Mouse (Mus musculus) spleen, adult 2 months (tissue): Measurements from ENCODE around the gene Cwc27. TPM values are rescaled to one million over a fixed set of nuclear protein-coding genes. Genes with fewer than 3 reads are reported as not detected.

Experiments used
- DNase-seq, 2 experiments: peaks; one replicate each; pipeline versions ENCODE4 v3.0.0 to v3.0.0-alpha.2; 2012 to 2021; ENCODE audit warnings: low spot score in 2 of 2, low read depth in 1 of 2
- H3K27ac ChIP-seq: fragments of 200-500 bp; 2 replicates; pipeline ENCODE4 v1.5.1; 2012; ENCODE audit warnings: low read length, inconsistent platforms; ENCODE audit not compliant: insufficient read depth
- H3K27me3 ChIP-seq: fragments of 200-500 bp; 2 replicates; pipeline ENCODE4 v1.6.1; 2012; ENCODE audit warnings: mild to moderate bottlenecking, moderate library complexity, low read length, inconsistent platforms; ENCODE audit not compliant: control insufficient read depth, insufficient read depth
- H3K36me3 ChIP-seq: fragments of 200-500 bp; 2 replicates; pipeline ENCODE4 v1.6.1; 2012; ENCODE audit warnings: mild to moderate bottlenecking, low read length, inconsistent platforms; ENCODE audit not compliant: control insufficient read depth, insufficient read depth
- H3K4me1 ChIP-seq: fragments of 200-500 bp; 2 replicates; pipeline ENCODE4 v1.6.1; 2011; ENCODE audit warnings: inconsistent platforms; ENCODE audit not compliant: control insufficient read depth, insufficient read depth, insufficient read length
- H3K4me3 ChIP-seq: fragments of 200-500 bp; 2 replicates; pipeline ENCODE4 v1.5.1; 2011; ENCODE audit warnings: mild to moderate bottlenecking, inconsistent platforms; ENCODE audit not compliant: insufficient read depth, insufficient read length; ENCODE audit errors: extremely low read depth
- CTCF ChIP-seq: fragments of 200-500 bp; IDR thresholded peaks from 2 replicates; pipeline ENCODE4 v1.5.1; 2011; ENCODE audit warnings: mild to moderate bottlenecking, inconsistent platforms; ENCODE audit not compliant: insufficient read depth, insufficient read length, insufficient replicate concordance; ENCODE audit errors: extremely low read depth
- POLR2A ChIP-seq: fragments of 200-500 bp; IDR thresholded peaks from 2 replicates; pipeline ENCODE4 v1.6.1; 2011; ENCODE audit warnings: low read depth, low read length, inconsistent platforms
- WGBS: fragments of 180-500 bp; shearing (Covaris S2); methylation state at CpG from one replicate; pipeline ENCODE4 v1.1.7; 2018; 5-methylcytosine and 5-hydroxymethylcytosine counted together
- polyA plus RNA-seq: library from polyadenylated mRNA; depleted of rRNA; stranded (reverse); fragments of >200 nt; gene quantifications from 2 replicates; pipeline ENCODE4 v1.2.3, GENCODE M21; 2012

Gene Cwc27
- polyA plus RNA-seq, 1 experiment: 2.4 TPM

DNA sequence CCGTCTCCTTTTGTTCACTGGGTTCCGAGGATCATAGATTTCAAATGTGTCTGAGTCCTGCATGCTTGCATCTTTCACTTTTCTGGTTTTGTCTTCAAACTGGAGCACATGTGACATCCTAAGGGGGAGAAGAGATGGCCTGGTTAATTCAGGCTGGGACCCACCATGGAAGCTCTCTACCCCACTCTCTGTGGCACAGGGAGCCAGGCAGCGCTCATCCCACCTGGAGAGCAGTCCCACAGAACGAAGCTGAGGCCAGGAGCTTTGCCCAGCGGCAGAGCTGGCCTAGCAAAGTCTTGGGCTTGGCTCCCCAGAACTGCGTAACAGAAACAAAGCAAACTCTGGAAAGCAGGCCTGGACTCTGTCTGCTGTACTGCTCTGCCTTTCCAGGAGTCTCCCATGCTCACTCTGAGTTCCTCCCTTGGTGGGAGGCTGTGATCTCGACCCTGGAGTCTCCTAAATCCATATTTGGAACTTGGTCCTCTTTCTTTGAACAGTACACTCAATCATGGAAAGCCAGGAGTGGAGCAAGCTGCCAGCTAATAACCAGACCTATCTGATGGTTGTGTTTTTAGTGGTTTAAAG lies 185.2 kb downstream of the Cwc27 start:
- Histone ChIP-seq H3K27me3 (no peaks in the 10 kb centered on the region), H3K4me1 (no peaks in the 10 kb centered on the region), H3K27ac (no peak overlapping the region), H3K36me3 (peaks cover 11% of the 10 kb centered on the region), H3K4me3 (no peak overlapping the region)
- TF ChIP-seq CTCF (no peak), POLR2A (no peak)
- no peak for DNase-seq
- WGBS: 89% methylated on average over 7 of the region's 7 CpGs

DNA sequence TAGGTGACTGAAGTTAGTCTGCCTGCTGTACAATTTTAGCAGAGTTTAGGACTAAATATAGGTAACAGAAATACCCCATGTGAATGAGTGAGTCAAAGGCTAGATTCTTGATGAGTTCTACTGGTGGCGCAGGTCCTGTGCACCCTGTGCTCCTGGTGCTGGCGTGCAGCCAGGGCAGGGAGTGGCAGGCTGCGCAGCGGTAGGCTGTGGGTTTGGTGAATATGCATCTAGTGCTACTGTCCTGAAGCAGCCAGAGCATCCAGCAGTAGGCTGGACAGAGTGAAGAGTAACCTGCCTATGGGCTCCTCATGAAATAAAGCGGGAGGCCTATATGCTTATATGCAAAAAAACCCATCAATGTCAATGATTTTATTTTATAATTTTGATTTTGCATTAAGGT lies 186.1 kb downstream of the Cwc27 start:
- Histone ChIP-seq H3K4me3 (no peak overlapping the region), H3K27me3 (no peaks in the 10 kb centered on the region), H3K27ac (no peak overlapping the region), H3K4me1 (no peaks in the 10 kb centered on the region), H3K36me3 (peaks cover 11% of the 10 kb centered on the region)
- TF ChIP-seq POLR2A (no peak), CTCF (no peak)
- WGBS: 75% methylated on average over 5 of the region's 5 CpGs
- no peak for DNase-seq

DNA sequence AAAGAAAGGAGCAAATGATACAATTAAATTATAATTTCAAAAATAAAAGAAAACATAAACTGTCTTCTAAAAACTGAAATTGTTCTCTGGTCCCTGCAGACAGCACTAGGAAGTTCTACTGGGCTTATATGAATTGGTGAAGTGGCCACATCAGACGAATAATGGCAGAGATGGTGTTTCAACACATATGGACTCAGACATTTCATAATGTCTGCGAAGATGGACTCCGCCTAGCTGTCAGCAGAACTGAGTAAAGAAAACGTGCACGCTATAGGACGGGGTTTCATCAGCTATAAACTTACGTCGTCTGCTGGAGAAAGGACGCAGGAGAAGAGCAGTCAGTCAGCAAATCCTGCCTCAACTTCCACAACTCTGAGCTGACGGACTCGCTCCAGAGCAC lies 187.3 kb downstream of the Cwc27 start:
- TF ChIP-seq POLR2A (no peak), CTCF (no peak)

DNA sequence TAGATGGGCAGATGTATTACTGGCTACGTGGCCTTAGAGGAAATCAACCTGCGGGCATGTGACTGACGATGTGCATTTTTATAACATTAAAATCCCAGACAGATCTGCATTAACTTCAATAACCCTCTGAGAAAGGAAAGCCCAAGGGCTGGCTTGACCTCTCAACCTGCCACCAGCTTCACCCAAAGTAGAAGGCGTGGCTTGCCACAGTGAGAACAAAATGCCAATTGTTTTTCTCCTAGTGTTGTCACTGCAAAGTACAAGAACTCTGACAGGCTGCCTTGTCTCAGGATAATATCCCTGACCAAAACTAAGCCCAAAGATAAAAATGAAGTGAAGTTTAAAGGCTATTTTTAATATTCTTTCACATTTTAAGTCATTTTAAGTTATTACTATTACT lies 188.9 kb downstream of the Cwc27 start:
- no peaks in the 10 kb centered on the region for H3K27me3 ChIP-seq
- H3K36me3 ChIP-seq: peaks cover 11% of the 10 kb centered on the region
- no peak overlapping the region for H3K27ac ChIP-seq
- no peaks in the 10 kb centered on the region for H3K4me1 ChIP-seq
- no peak for DNase-seq
- no peak overlapping the region for H3K4me3 ChIP-seq
- 95% methylated on average over 4 of the region's 4 CpGs for WGBS
- TF ChIP-seq POLR2A: no peak

More for the DNA sequence above, 187.3 kb downstream of the Cwc27 start:
- H3K36me3 ChIP-seq: peaks cover 11% of the 10 kb centered on the region
- H3K27me3 ChIP-seq: no peaks in the 10 kb centered on the region
- H3K4me1 ChIP-seq: no peaks in the 10 kb centered on the region
- DNase-seq: no peak
- H3K4me3 ChIP-seq: no peak overlapping the region
- no peak overlapping the region for H3K27ac ChIP-seq
- WGBS: 94% methylated on average over 11 of the region's 11 CpGs

DNA sequence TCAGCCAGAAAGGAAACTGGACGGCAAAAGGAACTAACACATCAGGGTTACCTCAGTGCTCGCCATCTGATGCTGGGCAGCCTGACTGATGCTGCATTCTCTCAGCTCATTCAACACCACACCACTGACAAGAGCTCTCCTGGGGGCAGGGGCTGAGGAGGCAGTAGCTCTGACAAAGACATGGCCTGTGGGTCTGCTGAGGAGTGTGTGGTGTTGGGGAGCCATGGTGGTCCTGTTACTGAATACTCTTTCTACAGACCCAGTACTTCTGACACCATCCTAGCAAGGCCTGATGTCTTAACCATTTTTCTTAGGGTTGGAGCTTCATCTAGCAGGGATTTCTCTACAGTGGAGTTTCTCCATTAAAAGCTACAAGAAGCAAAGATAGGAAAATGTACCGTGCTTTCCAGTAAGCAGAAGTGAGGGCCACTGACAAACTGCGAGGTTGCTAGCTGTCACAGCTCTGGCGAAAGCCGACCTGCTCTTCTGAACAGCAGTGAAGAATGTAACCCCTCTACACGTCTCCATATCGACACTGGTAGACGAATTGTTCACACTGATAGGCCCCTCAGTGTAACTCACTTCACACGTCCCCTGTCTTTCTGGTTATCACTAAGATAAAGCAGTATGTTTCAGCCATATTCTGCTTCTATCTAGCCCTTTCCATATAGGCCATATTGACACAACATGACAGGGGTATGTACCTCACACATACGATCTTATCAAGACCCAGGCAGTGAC lies 189.6 kb downstream of the Cwc27 start:
- no peak overlapping the region for H3K4me3 ChIP-seq
- TF ChIP-seq CTCF (no peak), POLR2A (no peak)
- WGBS: 87% methylated on average over 11 of the region's 11 CpGs
- H3K4me1 ChIP-seq: peaks cover 2% of the 10 kb centered on the region; the same call in 1 of the 2 replicates
- no peaks in the 10 kb centered on the region for H3K27me3 ChIP-seq
- no peak for DNase-seq
- H3K27ac ChIP-seq: no peak overlapping the region
- peaks cover 11% of the 10 kb centered on the region for H3K36me3 ChIP-seq

DNA sequence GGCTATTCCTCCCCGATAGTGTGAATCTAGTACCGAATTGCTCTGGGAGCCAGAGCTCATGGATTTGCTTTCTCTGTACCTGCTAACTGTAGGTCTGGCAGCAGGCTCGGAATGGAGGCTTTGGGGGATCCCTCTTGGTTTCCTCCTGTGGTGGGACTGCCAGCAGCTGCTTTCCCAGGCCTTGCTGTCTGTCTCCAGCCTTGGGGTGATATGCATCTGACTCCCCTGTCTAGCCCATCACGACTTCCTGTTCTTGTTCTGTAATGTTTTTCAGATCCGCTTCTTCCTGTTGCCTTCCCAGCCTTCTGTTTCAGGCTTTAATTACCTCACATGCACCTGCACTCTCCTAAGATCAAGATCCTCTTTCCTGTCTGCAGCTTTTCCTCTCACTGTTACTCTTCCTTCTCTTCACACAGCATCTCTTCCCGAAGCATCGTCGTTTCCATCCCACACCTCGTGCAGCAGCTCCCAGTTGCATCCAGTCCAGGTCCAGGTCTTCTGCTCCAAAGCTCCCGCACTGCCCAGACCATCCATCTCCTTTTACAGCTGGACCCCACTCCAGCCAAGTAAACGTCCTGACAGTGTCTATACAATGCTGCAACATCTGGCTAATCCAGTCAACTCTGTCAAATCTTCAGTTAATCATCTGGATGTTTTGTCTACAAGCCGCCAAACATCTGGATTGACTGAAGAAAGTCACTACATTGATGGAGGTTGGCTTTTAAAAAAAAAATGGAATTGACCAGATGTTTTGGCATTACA lies 193.6 kb downstream of the Cwc27 start:
- no peak for DNase-seq
- H3K27ac ChIP-seq: no peak overlapping the region
- H3K4me3 ChIP-seq: no peak overlapping the region
- WGBS: 49% methylated on average over 12 of the region's 12 CpGs
- H3K27me3 ChIP-seq: no peaks in the 10 kb centered on the region
- TF ChIP-seq CTCF: no peak
- H3K36me3 ChIP-seq: no peaks in the 10 kb centered on the region
- peaks cover 2% of the 10 kb centered on the region; the same call in 1 of the 2 replicates for H3K4me1 ChIP-seq
